Mouse (Mus musculus): ENCODE data around the gene Vkorc1.
A peak's percentile ranks its signal among the peaks of the same experiment; 100 is the strongest.

DNA sequence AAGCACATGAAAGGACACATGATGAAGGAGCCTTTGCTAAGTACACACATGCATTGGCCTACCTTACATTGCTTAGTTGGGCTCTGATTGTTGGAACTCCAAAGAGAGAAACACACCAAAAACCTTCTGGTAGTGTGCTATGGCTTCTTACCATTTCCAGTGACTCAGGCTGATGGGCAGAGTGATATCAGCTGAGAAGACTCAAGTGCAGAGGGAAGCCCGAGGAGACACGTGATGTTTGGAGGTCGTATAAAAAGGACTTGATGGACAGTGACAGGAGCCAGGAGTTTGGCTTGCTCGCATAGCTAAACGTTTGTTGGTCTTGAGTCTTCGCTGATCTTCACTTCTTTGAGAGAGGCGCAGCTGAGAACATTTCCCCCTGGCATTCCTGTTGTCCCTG, 2.1 kb upstream of the Vkorc1 start:
- TF ChIP-seq CTCF (IDR thresholded peaks at IDR 0.05 in 2 of 3, conservative IDR thresholded peaks at IDR 0.05 in 1 of 3; ENCODE audit: control insufficient read depth in 1 of 3, insufficient read depth in 1 of 3, low read depth in 2 of 3, low read length in 3 of 3, poor library complexity in 1 of 3, severe bottlenecking in 1 of 3) (no peak), ZC3H11A (IDR thresholded peaks at IDR 0.05; ENCODE audit: low read depth, low read length) (no peak), GABPA (IDR thresholded peaks at IDR 0.05; ENCODE audit: low read depth, low read length) (no peak), TAL1 (IDR thresholded peaks at IDR 0.05; ENCODE audit: low read length) (no peak), POLR2AphosphoS2 (IDR thresholded peaks at IDR 0.05; ENCODE audit: low read length) (no peak), MAX (IDR thresholded peaks at IDR 0.05; ENCODE audit: low read length) (peak; percentile 56; the same call in 1 of the 2 replicates), E2F4 (IDR thresholded peaks at IDR 0.05; ENCODE audit: borderline replicate concordance, low read depth, low read length) (no peak), SMC3 (IDR thresholded peaks at IDR 0.05; ENCODE audit: low read depth, low read length) (no peak), MAZ (IDR thresholded peaks at IDR 0.05; ENCODE audit: low read depth, low read length) (no peak), POLR2A (IDR thresholded peaks at IDR 0.05; ENCODE audit: control insufficient read depth in 1 of 2, insufficient read depth in 1 of 2, low read depth in 1 of 2, low read length in 2 of 2, poor library complexity in 1 of 2) (no peak), ZNF384 (IDR thresholded peaks at IDR 0.05; ENCODE audit: low read depth, low read length) (no peak), RCOR1 (IDR thresholded peaks at IDR 0.05; ENCODE audit: low read depth, low read length) (no peak), USF1 (IDR thresholded peaks at IDR 0.05; ENCODE audit: low read depth, low read length) (peak; percentile 84)
